Mouse (Mus musculus) lung, embryonic 16.5 days (tissue): ENCODE measurements around the gene Psmc1. TPM values are rescaled to one million over a fixed set of nuclear protein-coding genes. Genes with fewer than 3 reads are reported as not detected.

Source experiments
- polyA plus RNA-seq: library from polyadenylated mRNA; unstranded; fragments of >200 nt; fragmentation: Nextera tagmentation; extraction: Ambion mirVana; gene quantifications from 2 replicates; pipeline ENCODE4 v1.2.1, GENCODE M21; 2015

Gene Psmc1
- polyA plus RNA-seq, 1 experiment from 2014 or later = 266 TPM

Other genes starting within 250 kb of the Psmc1 start
- 16.6 and 19.4 TPM in 2 replicates for gene Efcab11, start 225.7 kb upstream of the Psmc1 start, polyA plus RNA-seq
- gene Tdp1, start 225.6 kb upstream of the Psmc1 start, polyA plus RNA-seq = 61.2 and 63.5 TPM in 2 replicates
- gene Kcnk13, start 145.7 kb upstream of the Psmc1 start, polyA plus RNA-seq = 4.0 and 4.9 TPM in 2 replicates
- 13.2 and 14.7 TPM in 2 replicates for gene Nrde2, start 49.5 kb downstream of the Psmc1 start, polyA plus RNA-seq
- gene Calm1, start 89.3 kb downstream of the Psmc1 start, polyA plus RNA-seq = 1,745 and 1,859 TPM in 2 replicates